Mouse (Mus musculus): ENCODE measurements at regions not wholly inside any gene's neighbourhood (a gene's known extent, or its start where the extent isn't known, plus 50 kb on each side); places are given as distances from the start of the nearest gene placed in this dataset.
A peak's percentile ranks its signal among the peaks of the same experiment; 100 is the strongest.

- no peak overlapping the region for H3K9ac ChIP-seq (ENCODE audit: low read length)
- H3K4me1 ChIP-seq (ENCODE audit: control insufficient read depth, insufficient read depth, low read length): no peaks in the 10 kb centered on the region
- no peaks in the 10 kb centered on the region for H3K9me3 ChIP-seq (ENCODE audit: control insufficient read depth, low read length)
- H3K36me3 ChIP-seq (ENCODE audit: control insufficient read depth, insufficient read depth, low read length): no peaks in the 10 kb centered on the region
- H3K27ac ChIP-seq (replicated peaks; ENCODE audit: low read depth, low read length): no peak overlapping the region
- no peaks in the 10 kb centered on the region for H3K27me3 ChIP-seq (ENCODE audit: control insufficient read depth, insufficient read depth, low read length)
- H3K4me2 ChIP-seq (ENCODE audit: low read depth, severe bottlenecking): no peak overlapping the region
- ATAC-seq (ENCODE audit: insufficient number of reproducible peaks, low FRiP score, low TSS enrichment, low read depth): no peak
- no peak for DNase-seq (ENCODE audit: low spot score)
- H3K4me3 ChIP-seq (ENCODE audit: low read depth, low read length): no peak overlapping the region
- 83% methylated on average over 4 of the region's 4 CpGs for WGBS
These were observed 1353.0 kb upstream of the Luzp2 start for GRCm38 (mm10) chr7:53482150-53482837.

- WGBS: 60% methylated on average over 3 of the region's 3 CpGs
- Histone ChIP-seq H3K4me2 (ENCODE audit: low read depth, severe bottlenecking) (no peak overlapping the region), H3K9me3 (ENCODE audit: control insufficient read depth, low read length) (no peaks in the 10 kb centered on the region), H3K27me3 (ENCODE audit: control insufficient read depth, insufficient read depth, low read length) (no peaks in the 10 kb centered on the region), H3K4me3 (ENCODE audit: low read depth, low read length) (no peak overlapping the region), H3K27ac (replicated peaks; ENCODE audit: low read depth, low read length) (no peak overlapping the region), H3K36me3 (ENCODE audit: control insufficient read depth, insufficient read depth, low read length) (no peaks in the 10 kb centered on the region), H3K9ac (ENCODE audit: low read length) (no peak overlapping the region), H3K4me1 (ENCODE audit: control insufficient read depth, insufficient read depth, low read length) (no peaks in the 10 kb centered on the region)
- no peak for ATAC-seq (ENCODE audit: insufficient number of reproducible peaks, low FRiP score, low TSS enrichment, low read depth)
- peak; percentile 25 for DNase-seq (ENCODE audit: low spot score)
These were observed 1349.2 kb upstream of the Luzp2 start for GRCm38 (mm10) chr7:53486126-53486525.

GRCm38 (mm10) chr7:53522195-53522917 lies 1312.9 kb upstream of the Luzp2 start:
- H3K4me3 ChIP-seq (ENCODE audit: low read depth, low read length): no peak overlapping the region
- H3K36me3 ChIP-seq (ENCODE audit: control insufficient read depth, insufficient read depth, low read length): no peaks in the 10 kb centered on the region
- no peak for ATAC-seq (ENCODE audit: insufficient number of reproducible peaks, low FRiP score, low TSS enrichment, low read depth)
- H3K27ac ChIP-seq (replicated peaks; ENCODE audit: low read depth, low read length): no peak overlapping the region
- H3K9me3 ChIP-seq (ENCODE audit: control insufficient read depth, low read length): no peaks in the 10 kb centered on the region
- WGBS: 80% methylated on average over 3 of the region's 3 CpGs
- H3K9ac ChIP-seq (ENCODE audit: low read length): no peak overlapping the region
- no peak overlapping the region for H3K4me2 ChIP-seq (ENCODE audit: low read depth, severe bottlenecking)
- H3K27me3 ChIP-seq (ENCODE audit: control insufficient read depth, insufficient read depth, low read length): no peaks in the 10 kb centered on the region
- no peak for DNase-seq (ENCODE audit: low spot score)
- H3K4me1 ChIP-seq (ENCODE audit: control insufficient read depth, insufficient read depth, low read length): no peaks in the 10 kb centered on the region

All from limb, embryonic 11.5 days (tissue).